Mouse (Mus musculus) embryonic facial prominence, embryonic 11.5 days (tissue): Measurements from ENCODE around the gene Il18rap. TPM values are rescaled to one million over a fixed set of nuclear protein-coding genes. Genes with fewer than 3 reads are reported as not detected.

ENCODE experiments used
- ATAC-seq: fragments of 200-750 bp; cut with Nextera tagmentation; replicated peaks from 2 replicates; pipeline ENCODE4 v1.8.0; 2017; ENCODE audit warnings: low read depth; ENCODE audit not compliant: insufficient number of reproducible peaks, low FRiP score, low TSS enrichment
- DNase-seq: peaks from one replicate; pipeline ENCODE4 v3.0.0-alpha.2; 2015; ENCODE audit warnings: low spot score
- H3K27ac ChIP-seq: fragments of 300-500 bp; sonication (generic); replicated peaks from 2 replicates; pipeline ENCODE4 v1.5.1; 2014; ENCODE audit warnings: mild to moderate bottlenecking, low read depth, low read length, control low read depth
- H3K27me3 ChIP-seq: fragments of 300-500 bp; sonication (generic); 2 replicates; pipeline ENCODE4 v1.6.1; 2014; ENCODE audit warnings: mild to moderate bottlenecking, low read length, moderate library complexity, mixed read lengths; ENCODE audit not compliant: control insufficient read depth, insufficient read depth
- H3K36me3 ChIP-seq: fragments of 300-500 bp; sonication (generic); replicated peaks from 2 replicates; pipeline ENCODE4 v1.6.1; 2014; ENCODE audit warnings: low read depth, mild to moderate bottlenecking, low read length, moderate library complexity, mixed read lengths; ENCODE audit not compliant: control insufficient read depth, insufficient read depth
- H3K4me1 ChIP-seq: fragments of 300-500 bp; sonication (generic); 2 replicates; pipeline ENCODE4 v1.6.1; 2014; ENCODE audit warnings: low read length, mixed read lengths; ENCODE audit not compliant: control insufficient read depth, insufficient read depth
- H3K4me2 ChIP-seq: fragments of 300-500 bp; sonication (generic); 2 replicates; pipeline ENCODE4 v1.6.1; 2014; ENCODE audit warnings: low read depth, mild to moderate bottlenecking, control low read depth, low read length, moderate library complexity
- H3K4me3 ChIP-seq: fragments of 300-500 bp; sonication (generic); 2 replicates; pipeline ENCODE4 v1.5.1; 2014; ENCODE audit warnings: low read depth, low read length, control low read depth
- H3K9ac ChIP-seq: fragments of 300-500 bp; sonication (generic); replicated peaks from 2 replicates; pipeline ENCODE4 v1.6.1; 2014; ENCODE audit warnings: mild to moderate bottlenecking, control low read depth, low read length
- H3K9me3 ChIP-seq: fragments of 300-500 bp; sonication (generic); replicated peaks from 2 replicates; pipeline ENCODE4 v1.6.1; 2016; ENCODE audit warnings: mild to moderate bottlenecking, low read length, inconsistent platforms, mixed read lengths; ENCODE audit not compliant: control insufficient read depth
- WGBS: fragments of 180-500 bp; shearing (Covaris S2); extraction: QIAGEN DNeasy Blood & Tissue Kit; methylation state at CpG from one replicate; pipeline ENCODE4 v1.1.7; 2014; 5-methylcytosine and 5-hydroxymethylcytosine counted together
- polyA plus RNA-seq: library from polyadenylated mRNA; unstranded; fragments of >200 nt; fragmentation: Nextera tagmentation; extraction: Ambion mirVana; gene quantifications from 2 replicates; pipeline ENCODE4 v1.2.1, GENCODE M21; 2014

Il18rap gene
- polyA plus RNA-seq, 1 experiment from 2014 or later = 0.14 TPM

GRCm38 (mm10) chr1:40475697-40476096 lies 39.5 kb upstream of the Il18rap start:
- Histone ChIP-seq H3K4me2 (no peak overlapping the region), H3K9me3 (no peaks in the 10 kb centered on the region), H3K27me3 (no peaks in the 10 kb centered on the region), H3K36me3 (no peaks in the 10 kb centered on the region), H3K4me3 (no peak overlapping the region), H3K9ac (no peak overlapping the region), H3K4me1 (no peaks in the 10 kb centered on the region), H3K27ac (no peak overlapping the region)
- WGBS = 62% methylated on average over 3 of the region's 3 CpGs
- no peak for DNase-seq
- no peak for ATAC-seq

- no peak overlapping the region for H3K9ac ChIP-seq
- DNase-seq = no peak
- H3K4me3 ChIP-seq = no peak overlapping the region
- no peaks in the 10 kb centered on the region for H3K9me3 ChIP-seq
- H3K4me1 ChIP-seq = no peaks in the 10 kb centered on the region
- H3K4me2 ChIP-seq = no peak overlapping the region
- no peaks in the 10 kb centered on the region for H3K27me3 ChIP-seq
- 73% methylated on average over 4 of the region's 4 CpGs for WGBS
- H3K27ac ChIP-seq = no peak overlapping the region
- no peak for ATAC-seq
- no peaks in the 10 kb centered on the region for H3K36me3 ChIP-seq
Observed at GRCm38 (mm10) chr1:40476756-40477155, 38.4 kb upstream of the Il18rap start.

GRCm38 (mm10) chr1:40479505-40479923 lies 35.6 kb upstream of the Il18rap start:
- no peak overlapping the region for H3K4me3 ChIP-seq
- WGBS = 75% methylated on average over 6 of the region's 6 CpGs
- no peaks in the 10 kb centered on the region for H3K27me3 ChIP-seq
- ATAC-seq (no peak), DNase-seq (no peak)
- no peaks in the 10 kb centered on the region for H3K4me1 ChIP-seq
- H3K27ac ChIP-seq = no peak overlapping the region
- H3K4me2 ChIP-seq = no peak overlapping the region
- H3K9me3 ChIP-seq = no peaks in the 10 kb centered on the region
- no peak overlapping the region for H3K9ac ChIP-seq
- no peaks in the 10 kb centered on the region for H3K36me3 ChIP-seq

GRCm38 (mm10) chr1:40494594-40494993 lies 20.6 kb upstream of the Il18rap start:
- no peak overlapping the region for H3K4me2 ChIP-seq
- 87% methylated on average over 4 of the region's 4 CpGs for WGBS

GRCm38 (mm10) chr1:40499708-40500107 lies 15.5 kb upstream of the Il18rap start:
- Histone ChIP-seq H3K27ac (no peak overlapping the region), H3K9ac (no peak overlapping the region), H3K4me2 (no peak overlapping the region), H3K4me3 (no peak overlapping the region), H3K4me1 (no peaks in the 10 kb centered on the region), H3K9me3 (no peaks in the 10 kb centered on the region), H3K36me3 (no peaks in the 10 kb centered on the region), H3K27me3 (no peaks in the 10 kb centered on the region)
- no peak for ATAC-seq
- WGBS = 86% methylated on average over 1 of the region's 1 CpGs
- DNase-seq = no peak

More at GRCm38 (mm10) chr1:40494594-40494993, 20.6 kb upstream of the Il18rap start:
- DNase-seq (no peak), ATAC-seq (no peak)
- Histone ChIP-seq H3K4me1 (no peaks in the 10 kb centered on the region), H3K9me3 (no peaks in the 10 kb centered on the region), H3K27me3 (no peaks in the 10 kb centered on the region), H3K36me3 (no peaks in the 10 kb centered on the region), H3K27ac (no peak overlapping the region), H3K4me3 (no peak overlapping the region), H3K9ac (no peak overlapping the region)

GRCm38 (mm10) chr1:40501126-40501525 lies 14.0 kb upstream of the Il18rap start:
- no peak for DNase-seq
- WGBS = 87% methylated on average over 4 of the region's 4 CpGs

GRCm38 (mm10) chr1:40501546-40502398 lies 13.4 kb upstream of the Il18rap start:
- no peak for DNase-seq
- 91% methylated on average over 11 of the region's 11 CpGs for WGBS
- H3K9ac ChIP-seq = no peak overlapping the region
- H3K4me2 ChIP-seq = no peak overlapping the region
- H3K4me1 ChIP-seq = no peaks in the 10 kb centered on the region
- no peak for ATAC-seq
- H3K9me3 ChIP-seq = no peaks in the 10 kb centered on the region
- no peak overlapping the region for H3K4me3 ChIP-seq
- no peak overlapping the region for H3K27ac ChIP-seq
- no peaks in the 10 kb centered on the region for H3K27me3 ChIP-seq
- no peaks in the 10 kb centered on the region for H3K36me3 ChIP-seq

More at GRCm38 (mm10) chr1:40501126-40501525, 14.0 kb upstream of the Il18rap start:
- Histone ChIP-seq H3K27ac (no peak overlapping the region), H3K36me3 (no peaks in the 10 kb centered on the region), H3K27me3 (no peaks in the 10 kb centered on the region), H3K4me2 (no peak overlapping the region), H3K4me3 (no peak overlapping the region), H3K9me3 (no peaks in the 10 kb centered on the region), H3K9ac (no peak overlapping the region), H3K4me1 (no peaks in the 10 kb centered on the region)
- no peak for ATAC-seq

GRCm38 (mm10) chr1:40504548-40504947 lies 10.6 kb upstream of the Il18rap start:
- H3K4me1 ChIP-seq = no peaks in the 10 kb centered on the region
- no peak for DNase-seq
- H3K4me3 ChIP-seq = no peak overlapping the region

More at GRCm38 (mm10) chr1:40504548-40504947, 10.6 kb upstream of the Il18rap start:
- H3K9ac ChIP-seq = no peak overlapping the region
- H3K4me2 ChIP-seq = no peak overlapping the region
- WGBS = 76% methylated on average over 5 of the region's 5 CpGs
- H3K9me3 ChIP-seq = no peaks in the 10 kb centered on the region
- ATAC-seq = no peak
- H3K27ac ChIP-seq = no peak overlapping the region
- no peaks in the 10 kb centered on the region for H3K36me3 ChIP-seq
- H3K27me3 ChIP-seq = no peaks in the 10 kb centered on the region
